ENCODE assay signal across 8 mouse cellular contexts in genomic region chr11:121702111-121702894, GRCm38 (mm10). TPM values are rescaled to one million over a fixed set of nuclear protein-coding genes. Genes with fewer than 3 reads are reported as not detected.
A peak's percentile ranks its signal among the peaks of the same experiment; 100 is the strongest.
DNase-seq lines count a peak whose midpoint lies in the region; ATAC-seq and TF ChIP-seq lines count a peak whose summit lies in the region.

No protein-coding gene starts in this region.

- no peak for TF ChIP-seq CTCF in Patski (IDR thresholded peaks at IDR 0.05)

- POLR2A ChIA-PET in Patski (lab: Charles Lee) = interaction anchor here (0.8 to 4.3 kb wide), 7 partner anchors 11 to 104 kb away, joined by 3 to 16 read pairs (median 3); partner anchors contain the start of gene B3gntl1

- H3K4me2 ChIP-seq in hindbrain, embryonic 12.5 days (replicated peaks) = peak overlapping the region; percentile 99

- no peaks in the 10 kb centered on the region for H3K27me3 ChIP-seq in Patski
- peaks cover 50% of the 10 kb centered on the region for H3K27me3 ChIP-seq in hindbrain, embryonic 12.5 days

- under 1% methylated on average over 69 of the region's 69 CpGs for WGBS in hindbrain, embryonic 12.5 days

- no peaks in the 10 kb centered on the region for H3K36me3 ChIP-seq in hindbrain, embryonic 12.5 days

- peak overlapping the region; percentile 70 for H3K4me3 ChIP-seq in hindbrain, embryonic 12.5 days

- peak overlapping the region; percentile 57; the same call in 1 of the 2 replicates for H3K27ac ChIP-seq in hindbrain, embryonic 12.5 days

- peak; percentile 80 for ATAC-seq in Patski
- ATAC-seq in hindbrain, embryonic 12.5 days (ENCODE audit: low FRiP score) = peak; percentile 83

- DNase-seq in Patski (ENCODE audit: low read depth, low spot score) = peak; percentile 64
- DNase-seq in cerebellum, postnatal 14 days = peak; percentile 78 to 82
- DNase-seq in frontal cortex, postnatal 14 days (ENCODE audit: low spot score in 2 of 2) = peak; percentile 61 to 70
- peak; percentile 56 to 67 for DNase-seq in layer of hippocampus, postnatal 25 days (ENCODE audit: extremely low spot score in 1 of 2, low spot score in 1 of 2)
- DNase-seq in lung, postnatal 14 days = peak; percentile 94
- DNase-seq in ovary, postnatal 36 days (ENCODE audit: low spot score) = peak; percentile 96
- DNase-seq in urinary bladder, adult 18-20 months (ENCODE audit: low spot score in 2 of 2) = peak; percentile 89 to 93

- CTCF ChIA-PET in Patski (lab: Charles Lee) = interaction anchor here (1.1 to 2.0 kb wide), 6 partner anchors 15 to 106 kb away, joined by 3 to 6 read pairs (median 5); no protein-coding TSS in a partner anchor

- no peaks in the 10 kb centered on the region for H3K9me3 ChIP-seq in hindbrain, embryonic 12.5 days (replicated peaks)

- H3K9ac ChIP-seq in hindbrain, embryonic 12.5 days = peak overlapping the region; percentile 65

- H3K4me1 ChIP-seq in hindbrain, embryonic 12.5 days = peaks cover 13% of the 10 kb centered on the region

- in situ Hi-C loops in Patski (cut with MboI; ENCODE audit: low pct_unique_long_range_greater_than_20kb) = no loop called here

RNA-seq across cellular contexts. Expression of gene Metrnl, which starts 1.0 kb away (rescaled TPM):
- polyA plus RNA-seq in Patski (2021) = 89.5 TPM
- polyA plus RNA-seq in hindbrain, embryonic 12.5 days (2016; fragmentation: Nextera tagmentation; extraction: Ambion mirVana) = 22.3 and 26.1 TPM in 2 replicates
- 10 to 100 TPM; 10.7 to 12.2 TPM for total RNA-seq in layer of hippocampus, postnatal 25 days (2021)

RNA-seq across cellular contexts. Expression of gene B3gntl1, which starts 29.4 kb away (rescaled TPM):
- polyA plus RNA-seq in Patski (2021) = 9.4 TPM
- 8.2 and 8.6 TPM in 2 replicates for polyA plus RNA-seq in hindbrain, embryonic 12.5 days (2016; fragmentation: Nextera tagmentation; extraction: Ambion mirVana)
- 1 to 10 TPM; 6.4 to 7.0 TPM for total RNA-seq in layer of hippocampus, postnatal 25 days (2021)

Comparison
In these comparisons a context has a peak if more than half of its experiments do, and no peak if none do; other contexts are left out.
1. Peak in every context shown above with its lines: DNase-seq, ATAC-seq, H3K4me3 ChIP-seq and H3K27ac ChIP-seq.